Mouse (Mus musculus) cerebellum, adult 18-20 months (tissue): Measurements from ENCODE around the gene Tbc1d24.

Experiments
- DNase-seq, 2 experiments: peaks; one replicate each; pipeline ENCODE4 v3.0.0; 2021

Gene Tbc1d24

GRCm38 (mm10) chr17:24173423-24173822 is 31.9 kb downstream of the Tbc1d24 start:
- DNase-seq, result peak; percentile 75 to 81

- no peak for DNase-seq
Observed at GRCm38 (mm10) chr17:24171738-24172137, 33.6 kb downstream of the Tbc1d24 start.

- DNase-seq, result no peak
Observed at GRCm38 (mm10) chr17:24170729-24171128, 34.6 kb downstream of the Tbc1d24 start.

DNA sequence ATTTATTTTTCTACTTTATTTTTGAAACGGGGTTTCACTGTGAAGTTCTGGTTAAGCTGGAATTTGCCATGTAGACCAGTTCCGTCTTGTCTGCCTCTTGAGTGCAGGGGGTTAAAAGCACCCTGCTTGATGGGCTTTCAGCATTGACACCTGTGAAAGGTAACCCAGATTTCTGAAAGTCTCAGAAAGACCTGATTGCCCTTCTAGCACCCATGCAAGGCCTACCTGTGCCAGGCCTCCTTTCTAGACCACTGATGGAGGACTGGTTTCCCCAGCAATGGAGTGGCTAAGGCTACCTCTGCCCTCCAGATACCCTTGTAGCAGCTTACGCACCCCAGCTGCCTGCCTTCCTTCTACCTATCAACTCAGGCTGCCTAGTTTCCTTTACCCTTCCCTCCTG is 35.2 kb downstream of the Tbc1d24 start:
- no peak for DNase-seq

- DNase-seq, result peak; percentile 97
Observed at GRCm38 (mm10) chr17:24169317-24170065, 35.9 kb downstream of the Tbc1d24 start, which contains the start of gene Atp6v0c. Gene Atp6v0c (minus strand): TSS chr17:24169702.

- DNase-seq, result peak; percentile 69 to 80
Observed at GRCm38 (mm10) chr17:24168590-24169277, 36.6 kb downstream of the Tbc1d24 start.

- no peak for DNase-seq
Observed at GRCm38 (mm10) chr17:24167891-24168505, 37.4 kb downstream of the Tbc1d24 start.

DNA sequence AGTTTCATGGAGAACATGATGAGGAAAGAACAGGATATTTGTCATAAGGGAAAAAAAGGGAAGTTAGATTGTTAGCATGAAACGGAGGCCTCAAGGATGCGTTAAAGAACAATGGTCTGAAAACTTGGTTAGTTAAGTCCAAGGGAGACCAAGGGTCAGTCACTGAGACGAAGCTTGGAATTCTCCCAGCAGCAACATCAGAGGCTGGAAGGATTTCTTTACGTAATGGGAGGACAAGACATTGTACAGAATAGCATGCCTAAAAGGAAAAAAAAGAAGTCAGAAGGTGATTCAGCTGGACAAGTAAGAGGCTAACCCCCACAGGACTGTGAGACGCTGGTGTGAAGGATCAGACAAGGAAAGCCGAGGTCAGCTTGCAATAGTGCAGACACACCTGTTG is 38.2 kb downstream of the Tbc1d24 start:
- DNase-seq, result no peak

DNA sequence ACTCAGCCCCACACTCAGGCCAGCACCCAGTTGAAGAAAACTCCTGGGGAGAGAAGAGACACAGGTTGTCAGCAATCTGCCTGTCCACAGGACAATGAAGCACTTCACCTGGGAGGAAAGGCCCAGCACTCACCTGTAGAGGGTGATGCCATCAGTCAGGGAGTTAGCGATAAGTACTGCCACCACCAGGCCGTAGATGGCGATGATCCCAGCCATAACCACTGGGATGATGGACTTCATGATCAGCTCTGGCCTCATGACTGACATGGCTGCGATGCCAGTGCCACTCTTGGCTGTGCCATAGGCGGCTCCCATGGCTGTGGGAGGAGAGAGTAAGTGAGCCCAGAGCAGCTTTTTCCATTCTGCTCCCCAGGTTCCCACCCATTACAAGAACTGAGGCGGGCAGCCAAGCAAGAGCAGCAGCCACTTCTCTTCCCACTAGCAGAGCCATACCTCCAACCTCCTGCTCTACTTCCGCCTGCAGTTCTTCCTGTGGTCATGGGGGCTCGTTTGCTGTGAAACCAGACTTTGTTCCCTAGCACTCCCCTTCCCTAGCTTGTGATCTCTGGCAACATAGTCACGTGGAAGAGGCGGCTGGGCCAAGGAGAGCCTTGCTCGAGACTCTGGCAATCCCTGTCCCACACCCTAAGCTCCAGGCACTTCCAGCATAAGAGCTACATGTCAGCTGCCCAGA is 40.6 kb downstream of the Tbc1d24 start:
- no peak for DNase-seq

- peak; percentile 92 to 94 for DNase-seq
Observed at GRCm38 (mm10) chr17:24163176-24163962, 42.0 kb downstream of the Tbc1d24 start, which contains the start of gene Amdhd2. Gene Amdhd2 (minus strand): TSS chr17:24163766.

DNA sequence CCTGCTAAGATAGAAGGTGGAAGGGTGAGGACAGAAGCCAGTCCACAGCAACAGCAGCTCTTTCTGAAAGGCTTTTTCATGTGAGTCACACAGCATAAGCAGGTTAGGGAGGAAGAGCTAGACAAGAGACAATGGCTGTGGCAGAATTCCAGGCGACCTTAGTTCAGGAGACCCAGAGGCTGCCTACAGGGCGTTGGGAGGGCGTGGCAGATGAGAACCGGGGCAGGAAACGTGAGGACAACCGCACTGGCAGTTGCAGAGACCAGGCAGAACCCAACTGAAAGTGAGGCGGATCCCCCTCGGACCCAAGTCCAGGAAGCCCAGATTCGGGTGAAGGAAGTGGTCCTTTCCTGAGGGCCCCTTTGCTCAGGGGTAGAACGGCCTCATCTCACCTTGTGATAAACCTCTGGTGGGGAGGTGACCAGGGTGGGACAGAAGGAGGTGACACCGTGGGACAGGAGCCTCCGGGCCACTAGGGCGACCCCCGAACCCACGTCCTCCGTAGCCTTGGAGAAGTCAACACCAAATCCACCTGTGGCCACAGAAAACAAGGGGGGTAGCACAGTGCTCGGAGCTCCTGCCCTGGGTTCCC is 42.7 kb downstream of the Tbc1d24 start:
- peak; percentile 20 to 36 for DNase-seq

DNA sequence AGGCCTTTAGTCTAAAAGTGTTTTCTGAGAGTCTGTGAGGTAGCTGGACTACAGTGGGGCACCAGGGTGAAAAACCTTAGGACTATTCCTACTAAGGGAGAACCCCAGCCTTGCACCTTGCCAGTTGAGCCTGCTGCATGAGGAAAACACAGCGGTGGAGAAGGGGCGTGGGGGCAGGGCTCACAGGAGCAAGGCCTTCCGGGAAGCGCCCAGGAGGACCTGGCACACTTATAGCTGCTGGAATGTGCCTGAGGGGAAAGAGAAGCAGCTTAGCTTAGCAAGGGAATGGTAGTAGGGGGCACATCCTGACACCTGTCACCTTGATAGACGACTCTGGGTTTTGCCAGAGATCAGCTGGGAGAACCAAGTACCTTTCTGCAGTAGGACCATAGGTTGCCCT is 43.9 kb downstream of the Tbc1d24 start:
- DNase-seq, result no peak

DNA sequence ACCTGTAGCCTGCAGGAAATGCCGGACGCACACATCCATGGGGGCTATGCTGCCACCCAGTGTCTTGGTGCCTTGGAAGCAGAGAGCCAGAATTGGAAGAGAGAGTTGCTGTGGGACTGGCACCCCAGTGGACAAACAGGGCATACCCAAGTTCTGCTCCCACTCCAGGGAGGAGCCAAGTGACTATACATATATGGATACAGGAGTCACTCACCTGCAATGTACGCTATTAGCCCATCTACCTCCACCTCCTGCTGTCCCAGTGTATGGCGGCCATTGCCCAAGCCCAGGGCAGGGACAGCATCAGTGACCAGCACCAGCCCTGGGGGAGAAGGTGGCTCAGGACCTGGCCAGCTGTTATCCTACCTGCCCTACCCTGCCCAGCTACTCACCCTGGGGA is 47.8 kb downstream of the Tbc1d24 start:
- DNase-seq, result no peak

DNA sequence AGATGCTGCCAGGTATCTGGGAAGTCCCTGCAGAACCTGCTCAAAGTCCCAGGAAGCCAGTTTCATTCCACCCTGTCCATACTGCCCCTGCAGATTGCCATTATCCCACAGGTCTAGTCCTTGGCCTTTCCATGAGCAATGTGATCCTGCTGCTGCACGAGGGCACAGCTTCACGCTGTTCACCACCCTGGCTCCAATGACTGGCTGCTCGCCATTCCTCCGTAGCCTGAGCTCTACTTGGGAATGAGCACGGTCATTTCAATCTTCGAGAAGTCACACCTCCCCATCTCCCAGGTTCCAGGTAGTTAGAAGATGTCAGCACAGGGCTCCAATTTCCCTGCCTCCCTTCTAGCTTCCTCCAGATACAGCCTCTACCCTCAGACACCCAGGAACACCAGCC is 48.2 kb downstream of the Tbc1d24 start:
- DNase-seq, result no peak

- no peak for DNase-seq
Observed at GRCm38 (mm10) chr17:24156394-24156793, 49.0 kb downstream of the Tbc1d24 start.

GRCm38 (mm10) chr17:24155742-24156141 is 49.6 kb downstream of the Tbc1d24 start:
- no peak for DNase-seq

GRCm38 (mm10) chr17:24154463-24154862 is 50.9 kb downstream of the Tbc1d24 start:
- no peak for DNase-seq

DNA sequence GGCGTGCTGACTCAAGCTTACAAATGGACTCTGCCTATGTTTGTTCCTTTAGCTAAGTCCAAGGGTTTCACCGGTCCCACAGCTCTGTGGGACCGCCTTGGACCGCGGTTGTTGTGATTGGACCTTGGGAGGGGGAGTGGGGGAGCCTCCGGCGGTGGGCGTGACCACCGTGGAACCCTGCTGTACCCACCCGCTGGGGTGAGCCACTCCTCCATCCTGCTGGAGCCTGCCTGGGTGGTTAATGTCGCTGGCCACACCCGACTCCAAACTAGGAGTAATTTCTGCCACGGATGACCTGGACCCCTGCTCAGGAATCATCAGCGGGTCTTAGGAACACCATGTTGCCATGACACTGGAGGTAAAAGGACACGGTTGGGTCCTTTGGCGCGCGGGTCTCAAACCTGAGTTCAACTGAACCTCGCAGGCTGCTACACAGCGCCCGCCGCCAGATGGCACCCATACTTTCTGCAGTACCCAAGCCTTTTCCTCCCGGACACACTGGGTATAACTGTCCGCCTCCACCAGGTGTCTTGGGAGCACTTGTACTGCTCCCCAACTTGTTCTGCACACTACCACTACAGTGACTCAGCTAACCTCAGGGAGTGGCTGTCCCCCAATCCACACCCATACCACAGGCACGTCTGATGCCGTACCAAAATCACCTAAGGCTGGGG is 53.3 kb downstream of the Tbc1d24 start:
- peak; percentile 85 to 86 for DNase-seq

GRCm38 (mm10) chr17:24151382-24151781 is 54.0 kb downstream of the Tbc1d24 start:
- DNase-seq, result no peak

DNA sequence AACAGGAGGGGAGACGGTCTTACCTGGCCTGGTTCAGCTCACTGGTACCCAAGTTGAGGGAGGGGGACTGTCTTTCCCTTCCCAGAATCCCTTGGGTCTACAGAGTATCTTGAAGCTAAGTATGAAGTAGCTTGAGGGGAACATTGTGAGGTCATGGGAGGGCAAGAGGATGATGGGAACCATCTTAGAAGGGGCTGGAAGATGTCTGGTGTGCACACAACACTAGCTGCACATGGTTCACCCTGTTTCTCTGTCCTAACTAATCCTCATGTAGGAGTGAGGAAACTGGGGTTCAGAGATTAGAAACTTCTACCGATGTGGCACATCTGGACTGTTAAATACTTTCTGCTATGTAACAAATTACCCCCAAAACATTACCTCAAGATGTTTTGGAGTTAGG is 54.5 kb downstream of the Tbc1d24 start, which contains the start of gene Pdpk1:
TSS of gene Pdpk1 (minus strand) at position 101 of the 400 bp plus-strand sequence.
- no peak for DNase-seq

DNA sequence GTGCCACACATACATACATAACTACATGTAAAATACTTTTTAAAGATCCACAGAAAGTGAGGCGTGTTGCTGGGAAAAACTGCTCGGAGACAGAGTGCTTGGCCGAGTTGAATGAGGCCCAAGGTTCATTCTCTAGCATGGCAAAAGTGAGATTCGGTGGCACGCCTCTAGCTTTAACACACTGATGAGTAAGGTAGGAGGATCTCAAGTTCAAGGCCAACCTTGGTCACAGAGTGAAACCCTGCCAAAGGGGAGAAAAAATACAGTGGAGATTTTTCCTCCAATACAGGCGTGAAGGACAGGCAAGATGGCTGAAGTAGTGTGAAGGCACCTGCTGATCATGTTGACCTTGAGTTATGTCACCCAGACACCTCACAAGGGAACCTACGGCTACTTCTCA is 55.9 kb downstream of the Tbc1d24 start:
- no peak for DNase-seq
